Mouse (Mus musculus): ENCODE measurements around the gene Dnah9.

GRCm38 (mm10) chr11:65806909-65807504 lies 361.3 kb downstream of the Dnah9 start, which contains the start of gene Zkscan6:
- TF ChIP-seq CTCF (IDR thresholded peaks at IDR 0.05; ENCODE audit: low read depth, low read length) (no peak), TAL1 (conservative IDR thresholded peaks at IDR 0.05; ENCODE audit: low read depth, low read length) (no peak), GATA1 (IDR thresholded peaks at IDR 0.05; ENCODE audit: borderline replicate concordance, low read length) (no peak)

Measured in G1E (cell line).